ENCODE assay signal across 15 mouse cellular contexts in genomic region chr1:52387062-52387461, GRCm38 (mm10).
A peak's percentile ranks its signal among the peaks of the same experiment; 100 is the strongest.
DNase-seq lines count a peak whose midpoint lies in the region; ATAC-seq and TF ChIP-seq lines count a peak whose summit lies in the region.
"Had no signal": no experiment of that assay in that cellular context is flagged by ENCODE, and none has a peak within 500 bp of the region (broad histone marks: within the 10 kb centered on the region; RNA-seq: fewer than 3 reads in every experiment).

No protein-coding gene starts in this region.

- H3K4me2 ChIP-seq in intestine, postnatal 0 days (replicated peaks; ENCODE audit: low read depth) = no peak overlapping the region
- no peak overlapping the region for H3K4me2 ChIP-seq in intestine, embryonic 15.5 days (replicated peaks)
- no peak overlapping the region for H3K4me2 ChIP-seq in liver, embryonic 14.5 days (ENCODE audit: low read depth)
- no peak overlapping the region for H3K4me2 ChIP-seq in liver, embryonic 12.5 days
- no peak overlapping the region for H3K4me2 ChIP-seq in CH12.LX (ENCODE audit: insufficient read depth, low read depth, poor library complexity, severe bottlenecking)
- H3K4me2 ChIP-seq in midbrain, embryonic 15.5 days = no peak overlapping the region
- H3K4me2 ChIP-seq: heart, embryonic 15.5 days; limb, embryonic 12.5 days had no signal

- no peak for ATAC-seq in intestine, postnatal 0 days
- ATAC-seq in intestine, embryonic 15.5 days = no peak
- no peak; the same call in 1 of the 2 replicates for ATAC-seq in liver, embryonic 14.5 days (ENCODE audit: insufficient read depth)
- no peak for ATAC-seq in liver, embryonic 12.5 days
- ATAC-seq in midbrain, embryonic 15.5 days (replicated peaks) = no peak
- ATAC-seq: forebrain, embryonic 16.5 days; midbrain, embryonic 16.5 days had no signal

- dilution Hi-C loops in CH12.LX (cut with MboI; ENCODE audit: extremely low pct_ligation_motif_present, extremely low pct_unique_long_range_greater_than_20kb, low sequenced_read_pairs) = no loop called here

- H3K4me1 ChIP-seq in intestine, postnatal 0 days (replicated peaks; ENCODE audit: control insufficient read depth, insufficient read depth, low read length) = no peaks in the 10 kb centered on the region
- no peaks in the 10 kb centered on the region for H3K4me1 ChIP-seq in intestine, embryonic 15.5 days (replicated peaks)
- no peaks in the 10 kb centered on the region for H3K4me1 ChIP-seq in liver, embryonic 14.5 days (replicated peaks; ENCODE audit: control insufficient read depth in 2 of 2, insufficient read depth in 2 of 2, low read length in 1 of 2)
- H3K4me1 ChIP-seq in liver, embryonic 12.5 days = no peaks in the 10 kb centered on the region
- no peaks in the 10 kb centered on the region for H3K4me1 ChIP-seq in CH12.LX (ENCODE audit: control insufficient read depth in 1 of 2, insufficient read depth in 2 of 2)
- no peaks in the 10 kb centered on the region for H3K4me1 ChIP-seq in midbrain, embryonic 15.5 days
- H3K4me1 ChIP-seq: heart, embryonic 15.5 days; limb, embryonic 12.5 days had no signal

- no peaks in the 10 kb centered on the region for H3K9me3 ChIP-seq in intestine, postnatal 0 days (ENCODE audit: control insufficient read depth)
- H3K9me3 ChIP-seq in intestine, embryonic 15.5 days = no peaks in the 10 kb centered on the region
- no peaks in the 10 kb centered on the region for H3K9me3 ChIP-seq in liver, embryonic 14.5 days (ENCODE audit: control insufficient read depth, low read length)
- H3K9me3 ChIP-seq in liver, embryonic 12.5 days (replicated peaks) = no peaks in the 10 kb centered on the region
- H3K9me3 ChIP-seq in CH12.LX (replicated peaks; ENCODE audit: low read length) = no peaks in the 10 kb centered on the region
- no peaks in the 10 kb centered on the region for H3K9me3 ChIP-seq in midbrain, embryonic 15.5 days
- H3K9me3 ChIP-seq: heart, embryonic 15.5 days; limb, embryonic 12.5 days had no signal

- TF ChIP-seq RAD21 in CH12.LX (IDR thresholded peaks at IDR 0.05; ENCODE audit: low read depth, low read length) = peak; percentile 64

- TF ChIP-seq POLR2A in CH12.LX (IDR thresholded peaks at IDR 0.05; ENCODE audit: low read depth, low read length) = no peak

- TF ChIP-seq EP300 in liver, embryonic 14.5 days (IDR thresholded peaks at IDR 0.05; ENCODE audit: low read depth) = no peak
- TF ChIP-seq EP300 in CH12.LX (IDR thresholded peaks at IDR 0.05; ENCODE audit: low read length) = no peak

- no peak overlapping the region for H3K9ac ChIP-seq in intestine, postnatal 0 days (ENCODE audit: low read depth, low read length)
- H3K9ac ChIP-seq in intestine, embryonic 15.5 days = no peak overlapping the region
- no peak overlapping the region for H3K9ac ChIP-seq in liver, embryonic 14.5 days (replicated peaks)
- no peak overlapping the region for H3K9ac ChIP-seq in liver, embryonic 12.5 days
- no peak overlapping the region for H3K9ac ChIP-seq in CH12.LX (ENCODE audit: insufficient read depth, low read depth)
- no peak overlapping the region for H3K9ac ChIP-seq in midbrain, embryonic 15.5 days
- H3K9ac ChIP-seq: heart, embryonic 15.5 days; limb, embryonic 12.5 days had no signal

- in situ Hi-C loops in CH12.LX (cut with MboI; ENCODE audit: low pct_ligation_motif_present, low pct_unique_long_range_greater_than_20kb, low sequenced_read_pairs) = loop anchor here (25.0 kb wide), 1 partner anchor 250 kb away; the partner anchor contains the start of gene Nemp2

- no peaks in the 10 kb centered on the region for H3K27me3 ChIP-seq in intestine, postnatal 0 days (replicated peaks; ENCODE audit: control insufficient read depth, insufficient read depth, low read length)
- no peaks in the 10 kb centered on the region for H3K27me3 ChIP-seq in intestine, embryonic 15.5 days (replicated peaks)
- no peaks in the 10 kb centered on the region for H3K27me3 ChIP-seq in liver, embryonic 14.5 days (ENCODE audit: control insufficient read depth, insufficient read depth, low read length)
- H3K27me3 ChIP-seq in liver, embryonic 12.5 days (replicated peaks) = no peaks in the 10 kb centered on the region
- no peaks in the 10 kb centered on the region for H3K27me3 ChIP-seq in CH12.LX (replicated peaks)
- H3K27me3 ChIP-seq in midbrain, embryonic 15.5 days (replicated peaks) = no peaks in the 10 kb centered on the region
- H3K27me3 ChIP-seq: heart, embryonic 15.5 days; limb, embryonic 12.5 days had no signal

- no peak overlapping the region for H3K4me3 ChIP-seq in intestine, postnatal 0 days (ENCODE audit: low read depth, low read length)
- H3K4me3 ChIP-seq in intestine, embryonic 15.5 days (replicated peaks) = no peak overlapping the region
- H3K4me3 ChIP-seq in liver, embryonic 14.5 days (ENCODE audit: insufficient read depth in 1 of 2, low read depth in 2 of 2, low read length in 2 of 2) = no peak overlapping the region
- no peak overlapping the region for H3K4me3 ChIP-seq in liver, embryonic 12.5 days
- H3K4me3 ChIP-seq in CH12.LX (replicated peaks in 1 of 3; ENCODE audit: low read depth in 2 of 3, low read length in 2 of 3, poor library complexity in 1 of 3) = no peak overlapping the region
- no peak overlapping the region for H3K4me3 ChIP-seq in midbrain, embryonic 15.5 days
- H3K4me3 ChIP-seq: heart, embryonic 15.5 days; limb, embryonic 12.5 days had no signal

- no peaks in the 10 kb centered on the region for H3K79me2 ChIP-seq in CH12.LX (replicated peaks; ENCODE audit: control insufficient read depth, extremely low read depth, insufficient read depth, poor library complexity, severe bottlenecking)

- DNase-seq in liver, embryonic 14.5 days (ENCODE audit: low read depth in 3 of 3, low spot score in 3 of 3) = no peak
- peak; percentile 20 for DNase-seq in CH12.LX (ENCODE audit: extremely low read depth)
- peak; percentile 10 for DNase-seq in NIH3T3 (ENCODE audit: low read depth)
- no peak for DNase-seq in yolk sac, embryonic 10.5 days (ENCODE audit: low spot score)
- DNase-seq: cerebellum, adult 11 months; gastrocnemius, postnatal 25 days; layer of hippocampus, postnatal 36 days had no signal

- H3K27ac ChIP-seq in intestine, postnatal 0 days (ENCODE audit: low read depth, low read length) = no peak overlapping the region
- no peak overlapping the region for H3K27ac ChIP-seq in intestine, embryonic 15.5 days
- no peak overlapping the region for H3K27ac ChIP-seq in liver, embryonic 14.5 days
- H3K27ac ChIP-seq in liver, embryonic 12.5 days = no peak overlapping the region
- H3K27ac ChIP-seq in CH12.LX (ENCODE audit: insufficient read depth, low read depth) = no peak overlapping the region
- no peak overlapping the region for H3K27ac ChIP-seq in midbrain, embryonic 15.5 days
- H3K27ac ChIP-seq: heart, embryonic 15.5 days; limb, embryonic 12.5 days had no signal

- H3K36me3 ChIP-seq in intestine, postnatal 0 days (ENCODE audit: control insufficient read depth, insufficient read depth) = no peaks in the 10 kb centered on the region
- H3K36me3 ChIP-seq in intestine, embryonic 15.5 days = no peaks in the 10 kb centered on the region
- no peaks in the 10 kb centered on the region for H3K36me3 ChIP-seq in liver, embryonic 14.5 days (replicated peaks; ENCODE audit: control insufficient read depth, insufficient read depth, low read depth)
- no peaks in the 10 kb centered on the region for H3K36me3 ChIP-seq in liver, embryonic 12.5 days
- H3K36me3 ChIP-seq in CH12.LX (replicated peaks in 1 of 2; ENCODE audit: control insufficient read depth in 1 of 2, insufficient read depth in 1 of 2, low read length in 1 of 2) = no peaks in the 10 kb centered on the region
- no peaks in the 10 kb centered on the region for H3K36me3 ChIP-seq in midbrain, embryonic 15.5 days (replicated peaks)
- H3K36me3 ChIP-seq: heart, embryonic 15.5 days; limb, embryonic 12.5 days had no signal

- WGBS in intestine, postnatal 0 days = 81% methylated on average over 3 of the region's 3 CpGs
- WGBS in intestine, embryonic 15.5 days = 81% methylated on average over 3 of the region's 3 CpGs
- WGBS in liver, embryonic 14.5 days (ENCODE audit: insufficient replicate concordance) = 55% methylated on average over 3 of the region's 3 CpGs
- WGBS in liver, embryonic 12.5 days (ENCODE audit: insufficient replicate concordance) = 74% methylated on average over 3 of the region's 3 CpGs
- WGBS in midbrain, embryonic 15.5 days = 85% methylated on average over 3 of the region's 3 CpGs

- peak; percentile 47 for TF ChIP-seq CTCF in intestine, postnatal 0 days (IDR thresholded peaks at IDR 0.05; ENCODE audit: low read depth)
- TF ChIP-seq CTCF in liver, embryonic 14.5 days (IDR thresholded peaks at IDR 0.05; ENCODE audit: low read depth) = peak; percentile 40
- TF ChIP-seq CTCF in CH12.LX (conservative IDR thresholded peaks at IDR 0.05 in 1 of 2, IDR thresholded peaks at IDR 0.05 in 1 of 2; ENCODE audit: low read depth in 2 of 2, low read length in 2 of 2) = peak in 1 of 2 experiments; percentile 63; a peak in 2 of 4 replicates

TF ChIP-seq in CH12.LX, 34 proteins besides CTCF, POLR2A, EP300 and RAD21:
- TF ChIP-seq SMC3 (IDR thresholded peaks at IDR 0.05; ENCODE audit: low read depth, low read length) (peak; percentile 65), SIN3A (IDR thresholded peaks at IDR 0.05; ENCODE audit: low read length) (no peak), ZC3H11A (IDR thresholded peaks at IDR 0.05; ENCODE audit: low read depth, low read length) (no peak), PAX5 (IDR thresholded peaks at IDR 0.05; ENCODE audit: low read length) (no peak), MAFK (IDR thresholded peaks at IDR 0.05; ENCODE audit: insufficient replicate concordance, low read length) (no peak), MXI1 (IDR thresholded peaks at IDR 0.05; ENCODE audit: low read depth, low read length) (no peak), NELFE (IDR thresholded peaks at IDR 0.05; ENCODE audit: low read depth, low read length) (no peak)

Comparison
In these comparisons a context has a peak if more than half of its experiments do, and no peak if none do; other contexts are left out.
1. DNase-seq: peak in CH12.LX (single experiment) and NIH3T3 (single experiment); none in liver, embryonic 14.5 days (0 of 3) and yolk sac, embryonic 10.5 days (single experiment).